Mouse (Mus musculus) E14TG2a.4 (cell line): ENCODE results near the gene Tbc1d17.

Source experiments
- CTCF ChIP-seq: conservative IDR thresholded peaks from 2 replicates; pipeline ENCODE4 v1.5.1; 2014; ENCODE audit warnings: low read length
- NANOG ChIP-seq: IDR thresholded peaks from 2 replicates; pipeline ENCODE4 v1.6.1; 2014; ENCODE audit warnings: borderline replicate concordance, low read length, mixed read lengths

GRCm38 (mm10) chr7:44850789-44851624 is 2.1 kb upstream of the Tbc1d17 start:
- TF ChIP-seq CTCF (no peak), NANOG (no peak)
